Mouse (Mus musculus) G1E (cell line): Measurements from ENCODE around the gene Lyrm1. TPM values are rescaled to one million over a fixed set of nuclear protein-coding genes. Genes with fewer than 3 reads are reported as not detected.

Source experiments
- ATAC-seq: 2 replicates; pipeline ENCODE4 v1.8.0; 2016; ENCODE audit warnings: mild to moderate bottlenecking; ENCODE audit not compliant: insufficient number of reproducible peaks, poor library complexity, low FRiP score, severe bottlenecking; ENCODE audit errors: extremely low read depth
- DNase-seq: peaks from one replicate; pipeline ENCODE4 v3.0.0; 2012; ENCODE audit warnings: low spot score
- H3K27me3 ChIP-seq: 2 replicates; pipeline ENCODE4 v1.6.1; 2012; ENCODE audit warnings: mild to moderate bottlenecking, low read length, inconsistent platforms; ENCODE audit not compliant: insufficient read depth
- H3K36me3 ChIP-seq: replicated peaks from 2 replicates; pipeline ENCODE3; 2012; ENCODE audit warnings: mild to moderate bottlenecking, inconsistent platforms
- H3K4me1 ChIP-seq: 2 replicates; pipeline ENCODE4 v1.6.1; 2012; ENCODE audit warnings: low read depth, low read length, inconsistent platforms, mixed read lengths; ENCODE audit not compliant: insufficient read depth
- H3K4me3 ChIP-seq: 2 replicates; pipeline ENCODE4 v1.5.1; 2012; ENCODE audit warnings: low read depth, mild to moderate bottlenecking, inconsistent platforms, low read length, moderate library complexity, mixed read lengths
- H3K9me3 ChIP-seq: replicated peaks from 2 replicates; pipeline ENCODE4 v1.6.1; 2012; ENCODE audit warnings: inconsistent platforms
- CTCF ChIP-seq: IDR thresholded peaks from 2 replicates; pipeline ENCODE4 v1.5.1; 2012; ENCODE audit warnings: low read depth, low read length, inconsistent platforms, mixed read lengths
- GATA1 ChIP-seq: IDR thresholded peaks from 2 replicates; pipeline ENCODE4 v1.6.1; 2012; ENCODE audit warnings: borderline replicate concordance, low read length, inconsistent platforms, mixed read lengths
- GATA2 ChIP-seq: IDR thresholded peaks from 2 replicates; pipeline ENCODE4 v1.6.1; 2012; ENCODE audit warnings: low read depth, low read length, inconsistent platforms, borderline replicate concordance
- POLR2AphosphoS5 ChIP-seq: IDR thresholded peaks from 2 replicates; pipeline ENCODE4 v1.6.1; 2012; ENCODE audit warnings: low read depth, low read length, inconsistent platforms; ENCODE audit not compliant: insufficient replicate concordance
- TAL1 ChIP-seq: conservative IDR thresholded peaks from 2 replicates; pipeline ENCODE4 v1.6.1; 2012; ENCODE audit warnings: low read depth, low read length, inconsistent platforms, mixed read lengths
- polyA plus RNA-seq: library from polyadenylated mRNA; stranded (reverse); fragments of >175 nt; gene quantifications from 2 replicates; pipeline ENCODE4 v1.2.3, GENCODE M21; 2012
- total RNA-seq, 2 experiments: library from RNA; stranded (forward) in 1 of 2; stranded (reverse) in 1 of 2; fragments of 200-1000 nt in 1 of 2; fragments of >200 nt in 1 of 2; fragmentation: Nextera tagmentation in 1 of 2; gene quantifications; 2 replicates each; pipeline ENCODE4 v1.2.3; 2014 to 2017

Lyrm1 gene
- total and polyA plus RNA-seq, 3 experiments: 0.91 to 6.0 (median 2.4) TPM

DNA sequence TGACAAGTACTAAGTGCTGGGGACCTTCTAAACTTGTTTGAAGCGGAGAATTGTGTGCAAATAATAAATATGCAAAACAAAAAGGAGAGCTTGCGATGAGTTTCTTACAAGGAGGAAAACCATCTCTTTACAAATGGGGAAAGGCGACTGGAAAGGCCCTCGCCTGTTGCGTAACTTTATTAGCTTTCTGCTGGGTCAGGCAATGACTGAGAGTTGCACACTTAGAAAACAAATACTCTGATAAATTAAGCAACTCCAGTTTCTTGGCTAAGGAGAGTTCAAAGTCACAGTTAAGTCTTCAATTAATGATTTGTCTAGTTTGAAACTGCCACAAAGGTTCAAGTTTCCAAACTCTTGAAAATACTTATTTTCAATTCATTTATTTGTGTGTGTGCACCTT is 15.3 kb upstream of the Lyrm1 start:
- H3K36me3 ChIP-seq: peaks cover 29% of the 10 kb centered on the region
- H3K9me3 ChIP-seq: no peaks in the 10 kb centered on the region
- no peaks in the 10 kb centered on the region for H3K27me3 ChIP-seq
- DNase-seq (no peak), ATAC-seq (no peak)
- no peak for TF ChIP-seq TAL1
- no peak for TF ChIP-seq GATA2
- TF ChIP-seq GATA1: no peak
- no peak for TF ChIP-seq CTCF
- TF ChIP-seq POLR2AphosphoS5: no peak
- H3K4me1 ChIP-seq: peaks cover 8% of the 10 kb centered on the region
- H3K4me3 ChIP-seq: no peak overlapping the region

DNA sequence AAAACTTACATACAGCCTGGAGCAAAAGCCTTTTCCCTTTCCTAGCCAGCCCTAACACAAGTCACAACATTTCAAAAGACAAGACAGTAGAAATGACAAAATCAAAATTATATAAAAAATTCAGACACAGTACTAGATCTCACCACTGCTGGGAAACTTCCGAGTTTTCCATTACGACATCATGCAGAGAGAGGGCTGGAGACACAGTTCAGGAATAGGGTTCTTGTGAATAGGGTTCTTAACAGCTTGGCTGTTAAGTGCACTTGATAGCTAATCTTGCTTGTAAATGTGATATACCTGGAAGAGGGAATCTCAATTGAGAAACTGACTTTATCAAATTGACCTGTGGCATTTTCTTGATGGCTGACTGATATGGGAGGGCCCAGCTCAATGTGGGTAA is 14.4 kb upstream of the Lyrm1 start:
- ATAC-seq (no peak), DNase-seq (no peak)
- H3K4me1 ChIP-seq: peaks cover 8% of the 10 kb centered on the region
- TF ChIP-seq GATA2: no peak
- no peaks in the 10 kb centered on the region for H3K9me3 ChIP-seq
- H3K27me3 ChIP-seq: no peaks in the 10 kb centered on the region
- H3K36me3 ChIP-seq: peaks cover 28% of the 10 kb centered on the region
- H3K4me3 ChIP-seq: no peak overlapping the region

DNA sequence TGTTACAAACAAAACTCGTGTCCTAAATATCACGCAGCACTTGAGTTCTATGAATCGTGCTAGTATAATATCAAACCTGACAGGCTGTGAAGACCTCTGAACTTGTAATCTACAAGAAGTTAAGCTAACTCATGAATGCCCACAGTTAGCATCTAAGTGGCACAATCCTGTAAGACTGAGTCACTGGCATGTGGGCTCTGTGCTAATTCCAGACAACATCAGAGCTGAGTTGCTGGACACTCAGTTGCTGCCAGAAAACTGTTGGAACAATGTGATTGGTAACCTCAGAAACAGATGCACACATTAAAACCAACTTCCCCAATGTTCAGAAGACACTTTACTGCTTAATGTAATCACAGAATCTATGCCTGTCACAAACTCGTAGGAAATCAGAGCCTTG is 7.8 kb upstream of the Lyrm1 start:
- DNase-seq: no peak

DNA sequence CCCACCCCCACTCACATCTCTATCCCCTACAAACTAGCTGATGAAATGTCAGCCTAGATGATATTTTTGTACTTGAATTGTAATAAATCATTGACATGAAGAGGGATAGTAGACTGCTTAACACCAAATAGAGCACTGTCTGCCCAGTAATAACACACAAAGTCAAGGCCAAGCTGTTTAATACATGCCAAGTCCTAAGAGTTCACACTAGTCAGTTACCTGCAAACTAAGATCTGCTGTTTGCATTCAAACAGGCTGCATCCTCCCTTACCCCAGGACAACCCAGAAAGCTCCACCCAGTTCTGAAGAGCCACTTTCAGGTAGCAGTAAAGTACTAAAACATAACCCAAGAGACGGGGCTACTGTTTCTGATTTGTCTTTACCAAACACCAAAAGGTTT is 3.5 kb upstream of the Lyrm1 start:
- DNase-seq (no peak), ATAC-seq (no peak)
- TF ChIP-seq GATA1 (no peak), TAL1 (no peak), GATA2 (no peak), POLR2AphosphoS5 (no peak), CTCF (no peak)

More for the DNA sequence above, 7.8 kb upstream of the Lyrm1 start:
- no peak for TF ChIP-seq GATA1
- TF ChIP-seq TAL1: no peak
- no peak for TF ChIP-seq GATA2
- no peak for TF ChIP-seq CTCF
- no peak for TF ChIP-seq POLR2AphosphoS5
- H3K9me3 ChIP-seq: no peaks in the 10 kb centered on the region
- peaks cover 26% of the 10 kb centered on the region for H3K36me3 ChIP-seq
- ATAC-seq: no peak; the same call in 1 of the 2 replicates
- H3K4me1 ChIP-seq: peaks cover 13% of the 10 kb centered on the region
- H3K4me3 ChIP-seq: no peak overlapping the region
- H3K27me3 ChIP-seq: no peaks in the 10 kb centered on the region

DNA sequence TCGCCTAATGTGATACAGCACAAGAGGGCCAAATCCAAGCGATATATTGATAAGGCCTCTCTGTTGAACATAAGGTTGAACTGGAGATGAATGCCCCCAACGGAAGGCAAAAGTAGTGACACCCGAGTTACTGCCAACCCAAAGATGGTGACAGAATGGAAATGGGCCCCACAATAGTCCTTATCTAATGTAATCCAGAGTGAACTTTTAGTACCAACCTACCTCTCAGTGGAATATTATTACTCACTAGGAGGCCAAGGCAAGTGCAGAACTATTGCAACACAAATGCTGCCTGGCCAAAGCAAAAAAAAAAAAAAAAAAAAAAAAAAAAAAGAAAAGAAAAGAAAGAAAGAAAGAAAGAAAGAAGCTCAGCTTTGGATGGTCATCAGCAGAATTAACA is 2.9 kb upstream of the Lyrm1 start:
- ATAC-seq: no peak

More for the DNA sequence above, 3.5 kb upstream of the Lyrm1 start:
- Histone ChIP-seq H3K27me3 (no peaks in the 10 kb centered on the region), H3K4me3 (no peak overlapping the region), H3K4me1 (peaks cover 35% of the 10 kb centered on the region), H3K36me3 (peaks cover 15% of the 10 kb centered on the region), H3K9me3 (no peaks in the 10 kb centered on the region)

DNA sequence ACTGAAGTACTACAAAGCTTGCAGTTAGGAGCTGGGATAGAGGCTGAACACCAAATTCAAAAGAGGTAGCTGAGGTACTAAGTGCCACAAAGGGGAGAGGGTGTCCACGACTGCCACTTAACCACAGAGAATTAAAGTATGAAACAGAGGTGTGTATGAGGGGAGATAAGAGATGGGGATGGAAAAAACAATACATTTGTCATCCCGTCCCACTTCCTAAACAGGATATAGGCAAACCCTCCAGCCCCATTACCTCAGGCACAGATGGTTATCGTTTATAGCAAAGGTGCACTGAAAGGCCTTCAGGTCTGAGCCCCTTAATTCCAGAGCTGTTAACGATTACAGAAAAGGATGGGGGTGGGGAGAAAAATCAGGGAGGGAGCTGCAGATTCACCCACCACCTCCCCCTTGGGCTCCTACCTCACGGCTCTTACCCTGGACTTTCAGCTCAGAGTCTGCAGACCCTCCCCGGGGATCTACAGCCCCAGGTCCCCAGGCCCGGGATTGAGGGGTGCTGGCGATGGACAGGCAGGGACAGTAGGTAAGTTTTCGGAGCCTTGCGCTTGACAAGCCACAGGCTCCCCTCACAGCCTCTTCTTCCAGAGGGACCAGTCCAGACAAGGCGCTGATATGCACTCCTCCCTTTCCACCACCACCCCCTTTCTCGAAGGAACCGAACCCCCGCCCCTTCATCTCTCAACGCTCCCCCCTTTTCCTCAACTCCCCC is 680 bp upstream of the Lyrm1 start:
- H3K9me3 ChIP-seq: no peaks in the 10 kb centered on the region
- ATAC-seq: no peak
- peaks cover 8% of the 10 kb centered on the region for H3K36me3 ChIP-seq
- H3K4me1 ChIP-seq: peaks cover 45% of the 10 kb centered on the region
- peak overlapping the region; percentile 85 for H3K4me3 ChIP-seq
- no peaks in the 10 kb centered on the region for H3K27me3 ChIP-seq
- peak; percentile 8 for DNase-seq
- TF ChIP-seq POLR2AphosphoS5 (no peak), GATA1 (no peak), CTCF (no peak), GATA2 (no peak)

More for the DNA sequence above, 2.9 kb upstream of the Lyrm1 start:
- no peak overlapping the region for H3K4me3 ChIP-seq
- no peak for DNase-seq
- H3K27me3 ChIP-seq: no peaks in the 10 kb centered on the region
- TF ChIP-seq CTCF (no peak), POLR2AphosphoS5 (no peak), GATA2 (no peak), TAL1 (no peak), GATA1 (no peak)
- H3K36me3 ChIP-seq: peaks cover 14% of the 10 kb centered on the region
- peaks cover 40% of the 10 kb centered on the region for H3K4me1 ChIP-seq
- H3K9me3 ChIP-seq: no peaks in the 10 kb centered on the region

DNA sequence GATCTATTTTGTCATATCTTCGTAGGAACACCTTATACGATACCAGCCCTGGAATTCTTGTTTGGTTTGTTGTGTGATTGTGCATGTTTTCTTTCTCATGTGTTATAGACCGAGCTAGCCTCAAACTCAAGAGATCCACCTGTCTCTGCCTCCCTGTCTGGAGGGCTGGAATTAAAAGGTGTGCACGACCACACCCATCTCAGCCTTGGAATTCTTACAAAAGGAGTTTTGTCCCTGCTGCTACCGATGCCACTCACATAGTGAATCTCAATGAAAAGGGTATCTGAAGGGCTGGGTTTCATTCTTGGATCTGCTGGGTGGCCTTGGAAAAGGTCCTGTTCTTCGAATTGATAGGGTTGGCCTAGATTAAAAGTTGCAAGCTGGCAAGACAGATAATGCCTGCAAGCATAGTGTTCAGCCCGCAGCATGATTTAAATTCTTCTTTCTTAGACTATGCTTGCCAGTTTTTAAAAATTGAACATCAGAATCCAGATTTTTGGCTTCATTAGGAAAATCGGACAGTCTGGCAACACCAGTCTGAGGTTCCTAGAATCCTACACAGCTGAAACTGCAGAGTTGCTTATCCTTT is 2.0 kb downstream of the Lyrm1 start:
- Histone ChIP-seq H3K36me3 (peaks cover 3% of the 10 kb centered on the region), H3K27me3 (no peaks in the 10 kb centered on the region), H3K4me1 (peaks cover 42% of the 10 kb centered on the region), H3K4me3 (no peak overlapping the region), H3K9me3 (no peaks in the 10 kb centered on the region)
- no peak for DNase-seq
- ATAC-seq: no peak
- no peak for TF ChIP-seq GATA1
- no peak for TF ChIP-seq GATA2
- no peak for TF ChIP-seq CTCF
- TF ChIP-seq TAL1: no peak
- TF ChIP-seq POLR2AphosphoS5: no peak
